Mouse (Mus musculus): ENCODE data around the gene Rhob. TPM values are rescaled to one million over a fixed set of nuclear protein-coding genes. Genes with fewer than 3 reads are reported as not detected.
"Not testable (repeated sequence)": the region's sequence is repeated elsewhere in the genome, so short reads cannot be mapped to it uniquely, and the experiment has no call there.

The Rhob gene
- polyA plus RNA-seq, 1 experiment from 2014 or later = 32.9 TPM

GRCm38 (mm10) chr12:8467029-8467924 is 32.5 kb downstream of the Rhob start:
- Histone ChIP-seq H3K36me3 (ENCODE audit: control insufficient read depth, insufficient read depth, low read length) (no peaks in the 10 kb centered on the region), H3K9ac (ENCODE audit: low read length) (no peak overlapping the region), H3K27ac (replicated peaks) (no peak overlapping the region), H3K4me3 (ENCODE audit: low read depth, low read length) (no peak overlapping the region), H3K9me3 (ENCODE audit: control insufficient read depth, low read length) (no peaks in the 10 kb centered on the region), H3K4me2 (replicated peaks; ENCODE audit: low read depth) (no peak overlapping the region), H3K27me3 (ENCODE audit: control insufficient read depth, insufficient read depth, low read length) (no peaks in the 10 kb centered on the region), H3K4me1 (replicated peaks; ENCODE audit: control insufficient read depth, insufficient read depth) (peaks cover 2% of the 10 kb centered on the region; the same call in 1 of the 2 replicates)
- ATAC-seq (ENCODE audit: low FRiP score, low TSS enrichment) (no peak), DNase-seq (ENCODE audit: low spot score) (no peak)
- TF ChIP-seq CTCF (IDR thresholded peaks at IDR 0.05; ENCODE audit: low read depth) (no peak), EP300 (optimal IDR thresholded peaks at IDR 0.05) (no peak)
- 66% methylated on average over 12 of the region's 12 CpGs for WGBS

- 73% methylated on average over 3 of the region's 3 CpGs for WGBS
- H3K9me3 ChIP-seq (ENCODE audit: control insufficient read depth, low read length) = no peaks in the 10 kb centered on the region
- H3K36me3 ChIP-seq (ENCODE audit: control insufficient read depth, insufficient read depth, low read length) = no peaks in the 10 kb centered on the region
- DNase-seq (ENCODE audit: low spot score) (no peak), ATAC-seq (ENCODE audit: low FRiP score, low TSS enrichment) (no peak)
- peaks cover 2% of the 10 kb centered on the region; the same call in 1 of the 2 replicates for H3K4me1 ChIP-seq (replicated peaks; ENCODE audit: control insufficient read depth, insufficient read depth)
- no peak overlapping the region for H3K4me3 ChIP-seq (ENCODE audit: low read depth, low read length)
- H3K4me2 ChIP-seq (replicated peaks; ENCODE audit: low read depth) = no peak overlapping the region
- H3K27me3 ChIP-seq (ENCODE audit: control insufficient read depth, insufficient read depth, low read length) = no peaks in the 10 kb centered on the region
- H3K9ac ChIP-seq (ENCODE audit: low read length) = no peak overlapping the region
- no peak for TF ChIP-seq CTCF (IDR thresholded peaks at IDR 0.05; ENCODE audit: low read depth)
- no peak for TF ChIP-seq EP300 (optimal IDR thresholded peaks at IDR 0.05)
- no peak overlapping the region for H3K27ac ChIP-seq (replicated peaks)
These were observed 34.1 kb downstream of the Rhob start for GRCm38 (mm10) chr12:8465680-8466079.

GRCm38 (mm10) chr12:8464961-8465360 is 34.8 kb downstream of the Rhob start:
- Histone ChIP-seq H3K4me1 (replicated peaks; ENCODE audit: control insufficient read depth, insufficient read depth) (peaks cover 2% of the 10 kb centered on the region; the same call in 1 of the 2 replicates), H3K9ac (ENCODE audit: low read length) (no peak overlapping the region), H3K4me2 (replicated peaks; ENCODE audit: low read depth) (no peak overlapping the region), H3K27ac (replicated peaks) (no peak overlapping the region), H3K4me3 (ENCODE audit: low read depth, low read length) (no peak overlapping the region), H3K36me3 (ENCODE audit: control insufficient read depth, insufficient read depth, low read length) (no peaks in the 10 kb centered on the region), H3K27me3 (ENCODE audit: control insufficient read depth, insufficient read depth, low read length) (no peaks in the 10 kb centered on the region), H3K9me3 (ENCODE audit: control insufficient read depth, low read length) (no peaks in the 10 kb centered on the region)
- ATAC-seq (ENCODE audit: low FRiP score, low TSS enrichment) (no peak), DNase-seq (ENCODE audit: low spot score) (no peak)
- no peak for TF ChIP-seq CTCF (IDR thresholded peaks at IDR 0.05; ENCODE audit: low read depth)
- TF ChIP-seq EP300 (optimal IDR thresholded peaks at IDR 0.05) = no peak
- WGBS = 89% methylated on average over 5 of the region's 5 CpGs

DNA sequence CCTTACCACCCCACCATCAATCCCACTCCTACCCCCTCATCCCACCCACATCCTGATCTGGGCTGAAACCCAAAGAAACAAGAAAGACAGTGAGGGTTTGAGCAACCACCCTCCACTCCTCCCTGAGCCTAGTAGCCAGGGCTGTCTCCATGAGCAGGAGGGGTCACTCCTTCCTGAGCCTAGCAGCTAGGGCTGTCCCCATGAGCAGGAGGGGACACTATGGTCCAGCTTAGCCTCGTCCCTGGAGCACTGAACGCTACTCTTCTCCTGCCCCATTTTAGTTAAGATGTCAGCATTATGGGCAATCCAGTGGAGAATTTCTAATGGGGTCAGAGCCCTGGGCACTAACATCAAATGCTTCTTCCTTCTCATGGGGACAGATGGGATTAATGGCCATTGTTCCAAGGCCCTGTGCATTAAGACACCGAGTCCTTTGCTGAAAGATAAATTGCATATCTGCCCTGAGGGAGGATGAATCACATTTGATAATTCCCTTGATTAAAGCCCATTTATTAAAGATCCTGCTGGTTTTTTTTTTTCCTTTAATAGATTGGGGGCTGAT is 36.1 kb downstream of the Rhob start:
- H3K4me1 ChIP-seq (replicated peaks; ENCODE audit: control insufficient read depth, insufficient read depth) = no peaks in the 10 kb centered on the region
- H3K27me3 ChIP-seq (ENCODE audit: control insufficient read depth, insufficient read depth, low read length) = no peaks in the 10 kb centered on the region
- H3K27ac ChIP-seq (replicated peaks) = no peak overlapping the region
- no peak for DNase-seq (ENCODE audit: low spot score)
- H3K9me3 ChIP-seq (ENCODE audit: control insufficient read depth, low read length) = no peaks in the 10 kb centered on the region
- no peak overlapping the region for H3K4me3 ChIP-seq (ENCODE audit: low read depth, low read length)
- no peak for ATAC-seq (ENCODE audit: low FRiP score, low TSS enrichment)
- no peak overlapping the region for H3K9ac ChIP-seq (ENCODE audit: low read length)
- no peak overlapping the region for H3K4me2 ChIP-seq (replicated peaks; ENCODE audit: low read depth)
- no peaks in the 10 kb centered on the region for H3K36me3 ChIP-seq (ENCODE audit: control insufficient read depth, insufficient read depth, low read length)
- 53% methylated on average over 3 of the region's 3 CpGs for WGBS
- TF ChIP-seq CTCF (IDR thresholded peaks at IDR 0.05; ENCODE audit: low read depth) (no peak), EP300 (optimal IDR thresholded peaks at IDR 0.05) (no peak)

DNA sequence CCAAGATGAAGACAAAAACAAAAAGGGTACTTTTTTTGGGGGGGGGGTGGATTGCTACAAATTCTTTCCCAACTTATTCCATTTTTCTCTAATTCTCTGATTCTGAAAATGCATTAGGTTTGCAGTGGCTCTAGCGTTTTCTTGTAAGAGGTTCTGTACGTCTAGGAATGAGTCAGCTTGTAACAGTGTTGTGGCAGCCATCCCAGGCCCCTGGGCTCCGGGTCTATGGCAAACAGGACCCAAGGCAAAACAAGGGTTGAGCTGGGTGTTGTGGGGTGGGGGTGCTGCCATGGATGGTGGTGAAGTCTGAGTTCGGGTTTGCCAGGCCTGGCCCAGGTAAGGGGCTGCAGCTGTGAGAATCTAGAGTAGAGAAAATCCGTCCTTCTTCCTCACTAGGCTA is 37.3 kb downstream of the Rhob start:
- Histone ChIP-seq H3K4me1 (replicated peaks; ENCODE audit: control insufficient read depth, insufficient read depth) (no peaks in the 10 kb centered on the region), H3K9me3 (ENCODE audit: control insufficient read depth, low read length) (no peaks in the 10 kb centered on the region), H3K27me3 (ENCODE audit: control insufficient read depth, insufficient read depth, low read length) (no peaks in the 10 kb centered on the region), H3K27ac (replicated peaks) (no peak overlapping the region), H3K9ac (ENCODE audit: low read length) (no peak overlapping the region), H3K36me3 (ENCODE audit: control insufficient read depth, insufficient read depth, low read length) (no peaks in the 10 kb centered on the region), H3K4me2 (replicated peaks; ENCODE audit: low read depth) (no peak overlapping the region), H3K4me3 (ENCODE audit: low read depth, low read length) (no peak overlapping the region)
- no peak for ATAC-seq (ENCODE audit: low FRiP score, low TSS enrichment)
- TF ChIP-seq EP300 (optimal IDR thresholded peaks at IDR 0.05) = no peak
- DNase-seq (ENCODE audit: low spot score) = no peak
- 68% methylated on average over 5 of the region's 5 CpGs for WGBS

- WGBS = 92% methylated on average over 8 of the region's 8 CpGs
- not testable (repeated sequence) for H3K27ac ChIP-seq (replicated peaks)
These were observed 38.2 kb downstream of the Rhob start for GRCm38 (mm10) chr12:8461575-8461974.

More at GRCm38 (mm10) chr12:8461575-8461974, 38.2 kb downstream of the Rhob start:
- DNase-seq (ENCODE audit: low spot score); H3K27me3 ChIP-seq (ENCODE audit: control insufficient read depth, insufficient read depth, low read length); H3K4me1 ChIP-seq (replicated peaks; ENCODE audit: control insufficient read depth, insufficient read depth); H3K4me2 ChIP-seq (replicated peaks; ENCODE audit: low read depth); H3K9ac ChIP-seq (ENCODE audit: low read length); ATAC-seq (ENCODE audit: low FRiP score, low TSS enrichment); H3K36me3 ChIP-seq (ENCODE audit: control insufficient read depth, insufficient read depth, low read length); H3K9me3 ChIP-seq (ENCODE audit: control insufficient read depth, low read length); H3K4me3 ChIP-seq (ENCODE audit: low read depth, low read length): not testable (repeated sequence)
